Mouse (Mus musculus) T-helper 2 cell (primary cell): ENCODE data around the gene Ifrd1.

ENCODE experiments used
- in situ Hi-C: fragments of 300-600 bp; cut with MboI, MseI; formaldehyde crosslinking; loops from one replicate; pipeline ENCODE4 v1.15.1; 2025; ENCODE audit warnings: high pct_unique_total_duplicates

The Ifrd1 gene

DNA sequence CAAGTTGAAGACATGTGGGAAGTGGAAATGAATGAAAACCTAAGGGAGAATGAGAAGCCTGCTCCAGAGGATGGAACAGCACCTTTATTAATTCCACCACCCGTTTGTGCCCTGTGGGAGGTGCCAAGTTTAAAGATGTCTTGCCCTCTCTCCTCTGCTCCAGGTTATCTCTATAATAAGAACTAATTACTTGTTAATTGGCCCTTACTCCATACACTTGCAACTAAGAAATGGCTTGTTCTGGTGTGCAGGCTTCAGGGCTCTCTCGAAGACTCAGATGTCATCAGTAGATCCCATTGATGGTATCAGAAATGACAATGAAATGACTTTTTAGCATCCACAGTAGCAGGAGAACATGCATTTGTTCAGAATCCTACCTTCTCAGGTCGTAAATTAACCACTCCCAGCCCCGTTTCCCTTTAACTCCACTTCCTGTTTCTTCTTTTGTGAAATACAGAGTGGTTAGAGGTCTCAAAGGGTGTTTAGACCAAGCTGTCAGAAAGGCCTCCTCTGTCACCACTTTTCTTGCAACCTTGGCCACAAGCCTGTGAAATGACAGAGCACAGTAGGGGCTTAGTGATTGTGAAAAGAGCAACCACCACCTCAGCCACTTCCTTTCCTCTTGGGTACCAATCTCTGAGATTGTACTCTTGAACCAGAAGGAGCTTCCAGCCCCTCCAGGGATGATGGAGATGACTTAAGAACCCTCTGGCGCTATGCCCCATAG lies at the start of gene Ifrd1:
Gene Ifrd1 (minus strand): TSS at position 51 of the 727 bp plus-strand sequence.
- in situ Hi-C loops, result loop anchor here (25.0 kb wide), 1 partner anchor 789 kb away; no protein-coding TSS in a partner anchor

DNA sequence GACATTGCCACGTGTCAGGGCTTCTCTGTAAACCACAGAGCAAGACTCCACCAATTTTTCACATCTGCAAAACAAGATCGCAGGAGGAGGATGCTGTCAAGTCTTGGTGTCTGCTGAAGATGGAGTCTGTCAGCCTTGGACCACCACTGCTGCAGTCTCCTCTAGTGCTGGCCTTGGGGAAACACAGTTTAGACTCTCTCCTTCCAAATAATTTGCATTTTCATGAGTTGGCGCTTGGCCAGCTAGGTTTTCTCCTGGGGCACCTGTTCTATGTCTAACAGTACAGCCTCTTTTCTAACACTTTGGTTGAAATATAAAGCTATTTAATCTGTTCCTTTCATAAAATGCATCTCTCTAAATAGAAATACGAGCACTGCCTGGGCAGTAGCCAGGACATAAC lies 38.2 kb upstream of the Ifrd1 start:
- in situ Hi-C loops, result no loop called here

- in situ Hi-C loops, result no loop called here
These were observed 32.5 kb upstream of the Ifrd1 start for GRCm38 (mm10) chr12:40280596-40281325.

GRCm38 (mm10) chr12:40277581-40277980 lies 29.3 kb upstream of the Ifrd1 start:
- in situ Hi-C loops, result loop anchor here (5.0 to 10.0 kb wide), 2 partner anchors 410 to 1817 kb away; no protein-coding TSS in a partner anchor

DNA sequence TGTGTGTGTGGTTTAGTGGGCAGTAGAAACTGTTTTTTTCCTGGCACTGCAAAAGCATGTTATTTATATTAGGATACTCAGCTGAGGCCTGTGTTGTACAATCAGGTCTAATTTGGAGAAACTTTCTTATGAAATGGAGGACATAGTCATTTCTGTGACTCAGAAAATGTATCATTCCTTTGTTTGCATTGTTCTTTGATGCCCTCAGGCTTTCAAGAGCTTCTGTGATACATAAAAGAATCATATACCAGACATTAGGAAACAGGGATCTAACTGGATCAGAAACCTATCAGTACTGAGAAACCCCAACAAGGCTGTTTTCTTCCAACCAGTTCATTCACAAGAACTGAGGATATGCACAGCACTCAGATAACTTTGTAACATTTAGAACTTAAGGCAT lies 26.6 kb upstream of the Ifrd1 start:
- in situ Hi-C loops, result loop anchor here (5.0 to 25.0 kb wide), 3 partner anchors 412 to 1820 kb away; partner anchors contain the start of gene Lrrn3

DNA sequence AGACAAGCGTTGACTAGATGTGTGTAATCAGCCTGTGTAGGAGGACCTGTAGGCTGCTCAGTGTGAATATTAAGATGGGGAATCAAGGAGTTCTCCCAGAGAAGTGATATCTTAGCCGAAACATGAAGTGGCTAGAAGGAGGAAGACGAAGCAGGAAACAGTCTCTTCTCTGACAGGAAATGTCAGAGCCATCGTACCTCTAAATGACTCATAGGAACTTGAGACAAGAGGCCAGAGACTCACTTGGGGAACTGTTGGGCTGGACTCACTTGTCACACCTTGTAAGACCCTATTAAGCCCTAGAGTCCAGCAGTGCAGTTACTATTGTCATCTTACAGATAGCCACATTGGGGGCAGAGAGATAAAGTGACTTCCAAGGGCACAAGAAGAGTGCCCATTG lies 25.0 kb upstream of the Ifrd1 start:
- in situ Hi-C loops, result loop anchor here (10.0 to 25.0 kb wide), 2 partner anchors 1214 to 1821 kb away; partner anchors contain the start of gene Lrrn3

- in situ Hi-C loops, result loop anchor here (10.0 to 25.0 kb wide), 2 partner anchors 1215 to 1822 kb away; partner anchors contain the start of gene Lrrn3
These were observed 24.4 kb upstream of the Ifrd1 start for GRCm38 (mm10) chr12:40272710-40273109.

- in situ Hi-C loops, result loop anchor here (25.0 kb wide), 1 partner anchor 1219 kb away; the partner anchor contains the start of gene Lrrn3
These were observed 20.0 kb upstream of the Ifrd1 start for GRCm38 (mm10) chr12:40268313-40268712.

GRCm38 (mm10) chr12:40263712-40264111 lies 15.4 kb upstream of the Ifrd1 start:
- in situ Hi-C loops, result loop anchor here (25.0 kb wide), 1 partner anchor 1224 kb away; the partner anchor contains the start of gene Lrrn3

- in situ Hi-C loops, result loop anchor here (25.0 kb wide), 1 partner anchor 1224 kb away; the partner anchor contains the start of gene Lrrn3
These were observed 14.7 kb upstream of the Ifrd1 start for GRCm38 (mm10) chr12:40263006-40263405.

GRCm38 (mm10) chr12:40258462-40259000 lies 10.2 kb upstream of the Ifrd1 start:
- in situ Hi-C loops, result loop anchor here (10.0 to 25.0 kb wide), 2 partner anchors 416 to 1229 kb away; partner anchors contain the start of gene Lrrn3

DNA sequence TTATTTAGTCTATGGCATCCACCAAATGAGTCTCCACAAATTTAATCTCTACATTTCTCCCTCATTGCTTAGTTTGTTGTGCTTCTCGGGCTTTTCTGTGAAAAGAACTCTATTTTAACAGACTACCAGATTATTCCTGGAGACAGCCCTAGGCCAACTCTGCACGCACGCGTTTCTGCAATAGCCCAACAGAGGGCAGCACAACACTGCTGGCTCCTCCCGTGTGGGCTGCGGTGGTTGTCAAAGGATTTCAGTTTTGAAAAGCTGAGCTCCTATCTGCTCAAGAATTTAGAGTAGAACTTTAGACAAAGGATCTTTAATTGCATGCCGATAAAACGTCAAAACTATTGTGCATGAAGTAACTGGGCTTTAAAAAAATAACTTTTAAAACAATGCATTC lies 8.9 kb upstream of the Ifrd1 start:
- in situ Hi-C loops, result loop anchor here (10.0 to 25.0 kb wide), 2 partner anchors 418 to 1230 kb away; partner anchors contain the start of gene Lrrn3

DNA sequence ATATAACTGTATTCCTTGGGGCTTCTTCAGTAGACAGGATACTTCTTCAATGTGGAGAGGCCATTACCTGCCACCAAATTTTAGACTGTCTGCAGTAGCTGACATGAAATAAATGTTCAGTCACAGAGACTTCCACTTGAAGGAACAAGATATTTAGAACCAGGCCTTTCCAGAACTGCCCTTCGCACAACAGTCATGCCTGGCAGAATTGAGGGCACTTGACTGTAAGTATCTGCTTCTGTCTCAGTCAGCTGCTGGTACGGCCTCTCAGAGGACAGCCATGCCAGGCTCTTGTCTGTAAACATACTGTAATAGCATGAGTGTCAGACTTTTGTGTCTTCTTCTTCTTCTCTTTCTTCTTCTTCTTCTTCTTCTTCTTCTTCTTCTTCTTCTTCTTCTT lies 8.2 kb upstream of the Ifrd1 start:
- in situ Hi-C loops, result loop anchor here (10.0 to 25.0 kb wide), 2 partner anchors 418 to 1231 kb away; partner anchors contain the start of gene Lrrn3

DNA sequence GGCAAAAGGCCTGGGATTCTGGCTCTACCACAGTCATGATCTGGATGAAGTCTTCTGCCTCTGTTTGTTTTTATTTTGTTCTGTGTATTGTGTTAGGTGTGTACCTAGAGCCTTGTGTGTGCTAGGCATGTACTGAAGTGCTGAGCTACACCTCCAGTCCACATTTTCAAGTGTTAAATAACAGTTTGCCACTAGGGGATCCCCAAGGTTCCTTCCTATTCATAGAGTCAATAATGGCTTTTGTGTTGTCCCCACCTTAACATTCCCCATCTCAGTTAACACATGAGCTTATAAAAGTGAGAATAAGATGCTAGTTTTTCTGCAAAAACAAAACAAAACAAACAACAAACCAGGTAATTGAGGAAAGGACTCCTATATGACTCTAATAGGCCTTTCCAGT lies 7.7 kb upstream of the Ifrd1 start:
- in situ Hi-C loops, result loop anchor here (10.0 to 25.0 kb wide), 2 partner anchors 419 to 1231 kb away; partner anchors contain the start of gene Lrrn3

DNA sequence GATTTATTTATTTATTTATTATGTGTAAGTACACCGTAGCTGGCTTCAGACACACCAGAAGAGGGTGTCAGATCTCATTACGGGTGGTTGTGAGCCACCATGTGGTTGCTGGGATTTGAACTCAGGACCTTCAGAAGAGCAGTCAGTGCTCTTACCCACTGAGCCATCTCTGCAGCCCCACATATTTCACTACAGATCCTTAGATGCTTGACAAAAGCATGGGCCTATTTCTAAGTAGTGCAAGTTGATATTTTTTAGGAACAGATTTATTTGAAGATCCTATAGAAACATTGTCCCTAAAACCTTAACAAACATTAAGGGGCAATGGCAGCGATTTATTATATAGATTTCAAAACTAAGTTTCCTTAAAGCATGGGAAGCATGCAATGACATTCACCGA lies 7.0 kb upstream of the Ifrd1 start:
- in situ Hi-C loops, result loop anchor here (10.0 to 25.0 kb wide), 2 partner anchors 419 to 1232 kb away; partner anchors contain the start of gene Lrrn3

GRCm38 (mm10) chr12:40254729-40255128 lies 6.4 kb upstream of the Ifrd1 start:
- in situ Hi-C loops, result loop anchor here (10.0 to 25.0 kb wide), 2 partner anchors 420 to 1233 kb away; partner anchors contain the start of gene Lrrn3

DNA sequence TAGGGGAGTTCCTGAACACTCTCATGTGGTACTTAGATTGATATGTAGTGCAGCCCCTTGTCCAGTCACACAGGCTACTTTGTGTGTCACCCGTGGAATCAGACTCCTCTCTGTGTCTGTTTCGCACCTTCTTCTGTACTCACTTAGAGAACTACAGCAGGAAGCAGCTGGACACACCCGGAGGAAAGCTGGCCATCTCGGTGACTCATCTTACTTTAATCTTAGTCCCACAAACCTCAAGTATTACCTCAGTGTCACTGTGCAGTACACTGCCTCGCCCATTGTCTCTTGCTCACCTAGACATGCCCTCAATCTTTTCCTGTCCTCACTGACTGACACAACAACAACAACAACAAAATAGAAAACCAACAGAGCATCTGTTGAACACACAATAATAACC lies 4.9 kb upstream of the Ifrd1 start:
- in situ Hi-C loops, result loop anchor here (10.0 to 25.0 kb wide), 2 partner anchors 422 to 1234 kb away; partner anchors contain the start of gene Lrrn3

- in situ Hi-C loops, result loop anchor here (10.0 to 25.0 kb wide), 2 partner anchors 425 to 1237 kb away; partner anchors contain the start of gene Lrrn3
These were observed 2.0 kb upstream of the Ifrd1 start for GRCm38 (mm10) chr12:40250256-40250655.

- in situ Hi-C loops, result loop anchor here (25.0 kb wide), 1 partner anchor 789 kb away; no protein-coding TSS in a partner anchor
These were observed 328 bp downstream of the Ifrd1 start for GRCm38 (mm10) chr12:40247976-40248375.

- in situ Hi-C loops, result loop anchor here (25.0 kb wide), 1 partner anchor 790 kb away; no protein-coding TSS in a partner anchor
These were observed 920 bp downstream of the Ifrd1 start for GRCm38 (mm10) chr12:40247384-40247783.

- in situ Hi-C loops, result loop anchor here (25.0 kb wide), 1 partner anchor 792 kb away; no protein-coding TSS in a partner anchor
These were observed 2.8 kb downstream of the Ifrd1 start for GRCm38 (mm10) chr12:40245434-40245970.
